Mouse (Mus musculus) lung, adult 2 months (tissue): ENCODE results near the gene Hba-a1.

Source experiments
- CTCF ChIP-seq: fragments of 200-500 bp; IDR thresholded peaks from 2 replicates; pipeline ENCODE4 v1.5.1; 2011; ENCODE audit warnings: mild to moderate bottlenecking, low read length, control low read depth; ENCODE audit not compliant: insufficient read depth
- POLR2A ChIP-seq: fragments of 200-500 bp; IDR thresholded peaks from 2 replicates; pipeline ENCODE4 v1.6.1; 2011; ENCODE audit warnings: low read depth, mild to moderate bottlenecking, control low read depth, low read length, borderline replicate concordance; ENCODE audit errors: extremely low read depth

- no peak for TF ChIP-seq CTCF
- no peak for TF ChIP-seq POLR2A
Measured at GRCm38 (mm10) chr11:32242209-32242608, 41.1 kb upstream of the Hba-a1 start.
